Mouse (Mus musculus): Measurements from ENCODE around the gene Gpt2.
A peak's percentile ranks its signal among the peaks of the same experiment; 100 is the strongest.

Gene Gpt2

DNA sequence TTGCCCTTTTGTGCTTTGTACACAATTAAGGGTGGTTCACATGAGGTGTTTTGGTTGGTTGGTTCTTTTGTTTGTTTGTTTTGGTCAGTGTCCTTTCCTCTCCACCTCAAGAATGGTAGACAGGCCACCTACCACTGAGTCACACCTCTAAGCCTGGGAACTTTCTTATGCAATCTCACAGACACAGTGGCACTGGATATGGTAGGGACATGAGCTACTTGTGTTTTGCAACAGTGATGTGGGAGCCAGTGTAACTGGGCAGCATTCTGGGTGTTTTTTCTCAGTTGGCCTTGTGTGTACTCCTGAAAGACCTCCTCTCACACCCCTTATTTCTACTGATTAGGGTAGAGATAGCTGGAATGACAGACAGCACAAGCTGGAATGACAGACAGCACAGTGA is 3.7 kb upstream of the Gpt2 start:
- DNase-seq, result no peak

- no peak for DNase-seq
These were observed 2.8 kb upstream of the Gpt2 start for GRCm38 (mm10) chr8:85489546-85489945.

- peak; percentile 31 for DNase-seq
These were observed 860 bp downstream of the Gpt2 start for GRCm38 (mm10) chr8:85492940-85493931.

- DNase-seq, result no peak
These were observed 3.7 kb downstream of the Gpt2 start for GRCm38 (mm10) chr8:85496125-85496524.

- DNase-seq, result no peak
These were observed 4.4 kb downstream of the Gpt2 start for GRCm38 (mm10) chr8:85496778-85497177.

DNA sequence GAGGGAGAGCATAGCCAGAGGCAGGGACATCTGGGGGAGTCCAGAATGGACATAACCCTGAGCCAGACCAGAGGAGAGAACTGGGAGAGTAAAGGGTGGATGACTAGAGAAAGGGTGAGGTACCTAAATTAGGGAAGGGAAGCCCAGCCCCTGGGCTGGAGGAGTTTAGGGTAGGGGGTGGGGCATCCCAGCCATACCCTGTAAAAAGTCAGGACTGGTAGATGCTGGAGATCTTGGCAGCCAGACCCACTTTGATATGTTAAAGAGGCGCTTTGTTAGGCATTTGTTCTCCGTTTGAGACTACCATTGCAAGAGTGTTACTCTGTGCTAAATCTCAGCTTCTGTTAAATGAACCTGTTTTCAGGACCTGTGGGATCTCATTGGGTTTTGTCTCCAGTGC is 6.2 kb downstream of the Gpt2 start:
- no peak for DNase-seq

DNA sequence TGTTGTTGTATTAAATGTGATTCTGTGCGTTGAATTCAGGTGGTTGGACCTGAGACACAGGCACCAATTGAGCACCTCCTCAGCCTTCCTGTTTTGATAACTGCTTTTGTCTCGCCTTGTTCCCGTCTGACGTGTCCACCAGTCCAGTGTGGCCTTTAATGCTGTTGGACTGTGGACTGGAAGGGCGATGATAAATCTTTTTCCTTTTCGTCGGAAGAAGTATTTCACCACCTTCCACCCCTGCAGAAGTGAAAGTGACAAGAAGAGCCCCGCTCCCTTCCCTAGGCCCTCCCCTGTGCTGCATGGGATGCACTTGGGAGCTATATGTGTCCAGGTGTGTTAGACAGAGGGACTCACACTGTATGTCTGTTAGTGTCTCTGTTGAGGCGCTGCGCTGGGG is 8.1 kb downstream of the Gpt2 start:
- DNase-seq, result no peak

DNA sequence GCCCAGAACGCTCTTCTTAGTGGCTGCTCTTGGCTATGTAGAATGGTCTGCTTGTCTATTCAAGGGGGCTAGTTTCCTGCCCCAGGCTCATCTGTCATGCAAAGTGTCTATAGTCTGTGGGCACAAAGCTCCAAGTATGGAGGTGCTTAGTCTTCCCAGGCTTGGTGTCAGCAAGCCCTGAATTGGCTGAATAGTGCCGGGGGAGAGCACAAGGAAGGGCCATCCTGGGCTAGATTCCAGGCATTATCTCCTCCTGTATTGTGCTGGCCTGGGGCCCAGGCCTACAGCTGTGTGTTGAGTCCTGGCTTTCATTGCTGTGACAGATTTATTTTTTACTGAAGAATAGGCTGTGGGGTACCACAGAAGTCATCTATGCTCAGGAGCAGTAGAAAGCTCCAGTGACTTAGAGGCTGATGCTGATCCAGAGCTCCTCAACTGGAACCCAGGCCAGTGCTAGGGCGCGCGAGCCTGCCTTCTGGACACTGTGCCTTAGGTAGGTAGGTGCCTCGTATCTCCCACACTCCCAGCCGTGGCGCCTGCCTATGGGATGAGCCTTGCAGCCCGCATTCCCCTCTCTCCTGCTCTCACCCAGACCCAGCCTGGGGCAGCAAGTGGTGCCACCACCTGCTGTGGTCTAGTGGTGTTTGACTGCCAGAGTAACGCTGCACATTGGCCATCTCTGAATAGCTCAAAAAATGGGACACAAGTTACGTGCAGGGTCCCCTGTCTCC is 8.7 kb downstream of the Gpt2 start:
- DNase-seq, result no peak

DNA sequence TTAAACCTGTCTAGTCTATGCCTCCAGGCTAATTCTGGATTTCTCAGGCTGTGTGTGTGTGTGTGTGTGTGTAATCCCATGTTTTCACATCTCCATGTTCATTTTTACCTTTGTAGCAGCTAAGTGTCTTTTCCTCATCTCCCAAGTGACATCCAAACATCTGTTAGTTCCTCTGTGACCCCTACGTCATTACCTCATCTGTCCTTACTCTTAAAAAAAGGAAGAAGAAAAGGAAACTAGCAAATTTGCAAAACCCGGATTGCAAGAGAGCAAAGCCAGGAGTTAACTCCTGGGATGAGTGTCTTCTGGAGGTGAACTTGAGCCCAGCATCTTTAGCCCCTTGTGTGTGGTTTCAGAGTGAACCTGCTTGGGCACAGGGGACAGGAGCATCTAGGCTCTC is 10.0 kb downstream of the Gpt2 start:
- no peak for DNase-seq

GRCm38 (mm10) chr8:85503065-85503464 is 10.7 kb downstream of the Gpt2 start:
- no peak for DNase-seq

GRCm38 (mm10) chr8:85504704-85505103 is 12.3 kb downstream of the Gpt2 start:
- no peak for DNase-seq

DNA sequence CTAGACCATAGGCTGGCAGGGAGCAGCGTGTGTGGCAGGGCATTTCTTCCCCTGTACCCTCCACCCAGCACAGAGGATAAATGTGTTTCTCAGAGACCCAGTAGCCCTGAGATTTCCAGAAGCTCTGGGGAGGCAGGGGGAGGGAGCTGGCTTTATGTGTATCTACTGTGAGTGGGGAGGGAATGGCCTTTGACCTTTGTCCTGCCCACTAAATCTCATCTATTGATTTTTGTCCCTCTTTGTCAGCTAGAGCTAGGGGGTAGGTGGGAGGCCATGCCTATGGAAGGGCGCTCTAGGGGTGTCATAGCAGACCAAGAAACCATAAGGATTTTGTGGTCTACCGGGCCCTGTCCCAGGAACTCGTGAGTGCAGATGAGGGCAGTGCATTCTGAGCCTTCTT is 14.2 kb downstream of the Gpt2 start:
- DNase-seq, result no peak

GRCm38 (mm10) chr8:85508661-85509060 is 16.3 kb downstream of the Gpt2 start:
- DNase-seq, result no peak

DNA sequence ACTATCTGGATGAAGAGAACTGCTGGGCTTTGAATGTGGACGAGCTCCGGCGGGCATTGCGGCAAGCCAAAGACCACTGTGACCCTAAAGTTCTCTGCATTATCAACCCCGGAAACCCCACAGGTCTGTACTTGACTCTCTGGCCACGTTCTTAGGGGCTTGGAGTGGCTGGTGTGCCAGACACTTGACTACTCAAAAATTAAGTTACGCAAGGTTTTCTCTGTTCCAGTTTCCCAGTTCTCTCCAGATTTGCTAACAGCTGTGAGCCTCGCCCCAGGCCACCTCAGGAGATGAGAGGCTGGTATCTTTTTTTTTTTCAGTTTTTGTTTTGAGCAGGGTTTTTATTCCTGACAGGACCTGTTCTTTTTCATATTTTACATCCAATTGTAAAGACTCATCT is 19.9 kb downstream of the Gpt2 start:
- DNase-seq, result no peak

DNA sequence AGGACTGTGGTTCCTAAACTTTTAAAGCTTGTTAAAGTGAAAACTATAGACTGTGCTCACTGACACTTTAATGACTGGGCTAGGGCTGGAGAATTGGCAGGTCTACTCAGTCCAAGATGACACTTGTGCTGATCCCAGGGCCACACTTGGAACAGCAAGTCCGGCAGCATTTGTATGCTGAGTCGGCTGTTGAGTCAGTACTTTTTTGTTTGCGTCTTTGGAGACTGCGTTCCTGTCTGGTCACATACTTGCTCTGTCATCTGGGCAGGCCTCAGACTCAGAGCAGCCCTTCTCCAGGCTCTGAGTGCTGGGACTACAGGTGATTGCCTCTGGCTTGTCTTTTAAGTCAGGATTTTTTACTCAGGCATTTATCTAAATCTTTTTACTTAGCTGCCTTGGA is 20.9 kb downstream of the Gpt2 start:
- DNase-seq, result no peak

DNA sequence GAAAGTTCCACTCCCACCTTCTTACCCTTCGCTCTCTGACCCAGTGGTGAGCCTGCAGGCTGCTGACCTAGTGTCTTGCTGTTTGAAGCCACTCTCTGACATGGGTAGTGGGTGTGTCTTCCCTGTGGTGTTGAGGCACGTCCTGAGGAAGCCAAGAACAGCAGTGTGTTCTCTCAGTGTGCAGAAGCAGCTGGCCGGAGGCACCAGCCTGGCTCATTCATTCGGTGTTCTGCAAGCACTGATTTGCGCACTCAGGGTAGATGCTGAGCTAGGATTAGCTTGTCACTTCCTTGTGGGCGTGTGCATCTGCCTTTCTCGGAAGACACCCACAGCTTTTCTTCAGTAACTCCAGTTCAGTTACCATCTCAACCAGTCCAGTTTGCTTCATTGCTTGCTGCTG is 23.0 kb downstream of the Gpt2 start:
- no peak for DNase-seq

GRCm38 (mm10) chr8:85517336-85517735 is 25.0 kb downstream of the Gpt2 start:
- DNase-seq, result no peak

DNA sequence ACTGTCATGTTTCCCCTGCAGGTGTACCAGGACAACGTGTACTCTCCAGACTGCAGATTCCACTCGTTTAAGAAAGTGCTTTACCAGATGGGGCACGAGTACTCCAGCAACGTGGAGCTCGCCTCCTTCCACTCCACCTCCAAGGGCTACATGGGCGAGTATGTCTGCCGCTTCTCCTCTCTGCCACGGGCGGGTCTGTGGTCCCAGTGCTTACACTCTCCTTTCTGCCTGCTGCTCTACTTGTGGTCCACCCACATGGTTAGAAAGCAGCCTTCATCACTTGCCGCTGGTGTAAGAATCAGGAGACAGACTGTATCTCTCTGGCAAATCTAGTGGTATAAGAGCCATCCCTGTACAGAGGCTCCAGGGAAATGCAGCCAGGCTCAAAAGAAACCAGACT is 25.6 kb downstream of the Gpt2 start:
- DNase-seq, result no peak

GRCm38 (mm10) chr8:85520586-85520985 is 28.2 kb downstream of the Gpt2 start:
- DNase-seq, result no peak

DNA sequence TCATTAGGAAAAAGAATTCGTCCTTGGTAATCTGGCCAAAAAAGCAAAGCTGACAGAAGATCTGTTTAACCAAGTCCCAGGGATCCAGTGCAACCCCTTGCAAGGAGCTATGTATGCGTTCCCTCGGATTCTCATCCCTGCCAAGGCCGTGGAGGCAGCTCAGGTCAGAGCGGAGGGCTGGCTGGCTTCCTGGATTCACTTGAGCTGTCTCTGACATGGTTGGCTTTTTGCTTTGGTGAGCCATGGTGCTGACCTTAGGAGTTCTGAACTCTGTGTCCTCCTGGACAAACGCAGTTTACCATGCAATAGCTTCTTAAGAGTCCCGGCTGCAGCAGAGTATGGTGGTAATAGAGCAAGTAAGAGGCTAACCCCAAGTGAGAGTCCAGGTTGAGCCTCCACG is 29.0 kb downstream of the Gpt2 start:
- DNase-seq, result no peak

GRCm38 (mm10) chr8:85524086-85524485 is 31.7 kb downstream of the Gpt2 start:
- no peak for DNase-seq

DNA sequence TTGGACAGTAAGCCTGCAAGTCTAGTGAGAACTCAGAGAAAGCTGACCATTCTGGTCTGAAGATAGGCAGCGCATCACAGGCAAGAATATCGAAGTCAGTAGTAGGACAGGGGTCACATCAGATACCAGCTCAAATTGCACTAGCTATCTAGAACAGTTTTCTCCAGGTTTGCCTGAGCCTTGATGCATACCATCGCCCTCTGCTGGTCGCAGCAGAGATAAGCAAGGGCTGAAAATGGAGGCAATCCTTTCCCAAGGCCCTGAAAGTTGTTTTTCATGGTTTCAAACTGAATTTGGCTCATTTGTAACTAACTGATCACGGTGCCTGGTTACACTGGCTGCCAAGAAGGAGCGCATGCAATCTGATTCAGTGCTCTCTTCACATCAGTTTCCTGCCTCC is 33.7 kb downstream of the Gpt2 start:
- DNase-seq, result peak; percentile 63

- DNase-seq, result no peak
These were observed 36.6 kb downstream of the Gpt2 start for GRCm38 (mm10) chr8:85528959-85529358.

DNA sequence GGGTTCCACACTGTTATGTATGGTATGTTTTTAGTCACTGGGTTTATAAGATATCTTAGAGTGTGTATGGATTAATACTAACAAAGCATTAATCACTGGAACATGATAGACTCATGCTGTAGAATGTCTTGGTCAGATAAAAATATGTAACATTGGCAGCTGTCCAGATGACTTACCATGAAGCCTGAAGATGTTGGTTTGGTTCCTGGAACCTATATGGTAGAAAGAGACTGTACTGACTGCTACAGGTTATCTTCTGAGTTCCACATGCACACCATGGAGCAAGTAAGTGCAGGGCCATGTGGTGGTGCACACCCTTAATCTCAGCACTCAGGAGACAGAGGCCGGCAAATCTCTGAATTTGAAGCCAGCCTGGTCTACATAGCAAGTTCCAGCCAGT is 38.3 kb downstream of the Gpt2 start:
- no peak for DNase-seq

All from kidney, adult 18-20 months (tissue).